Mouse (Mus musculus) limb, embryonic 11.5 days (tissue): ENCODE results near the gene Olfr65. TPM values are rescaled to one million over a fixed set of nuclear protein-coding genes. Genes with fewer than 3 reads are reported as not detected.

Experiments
- ATAC-seq: fragments of 200-750 bp; cut with Nextera tagmentation; 2 replicates; pipeline ENCODE4 v1.8.0; 2017; ENCODE audit warnings: low read depth; ENCODE audit not compliant: insufficient number of reproducible peaks, low FRiP score, low TSS enrichment
- DNase-seq: peaks from one replicate; pipeline ENCODE4 v3.0.0-alpha.2; 2015; ENCODE audit warnings: low spot score
- H3K27ac ChIP-seq: fragments of 300-500 bp; sonication (generic); replicated peaks from 2 replicates; pipeline ENCODE4 v1.5.1; 2014; ENCODE audit warnings: low read depth, mild to moderate bottlenecking, low read length
- H3K27me3 ChIP-seq: fragments of 300-500 bp; sonication (generic); 2 replicates; pipeline ENCODE4 v1.6.1; 2014; ENCODE audit warnings: mild to moderate bottlenecking, low read length, mixed read lengths; ENCODE audit not compliant: control insufficient read depth, insufficient read depth
- H3K36me3 ChIP-seq: fragments of 300-500 bp; sonication (generic); 2 replicates; pipeline ENCODE4 v1.6.1; 2014; ENCODE audit warnings: mild to moderate bottlenecking, low read length, moderate library complexity, mixed read lengths; ENCODE audit not compliant: control insufficient read depth, insufficient read depth
- H3K4me1 ChIP-seq: fragments of 300-500 bp; sonication (generic); 2 replicates; pipeline ENCODE4 v1.6.1; 2014; ENCODE audit warnings: low read length, mixed read lengths; ENCODE audit not compliant: control insufficient read depth, insufficient read depth
- H3K4me2 ChIP-seq: fragments of 300-500 bp; sonication (generic); 2 replicates; pipeline ENCODE4 v1.6.1; 2014; ENCODE audit warnings: low read depth, mild to moderate bottlenecking, moderate library complexity; ENCODE audit not compliant: severe bottlenecking
- H3K4me3 ChIP-seq: fragments of 300-500 bp; sonication (generic); 2 replicates; pipeline ENCODE4 v1.5.1; 2014; ENCODE audit warnings: low read depth, low read length
- H3K9ac ChIP-seq: fragments of 300-500 bp; sonication (generic); 2 replicates; pipeline ENCODE4 v1.6.1; 2014; ENCODE audit warnings: mild to moderate bottlenecking, low read length
- H3K9me3 ChIP-seq: fragments of 300-500 bp; sonication (generic); 2 replicates; pipeline ENCODE4 v1.6.1; 2016; ENCODE audit warnings: low read length; ENCODE audit not compliant: control insufficient read depth
- polyA plus RNA-seq: library from polyadenylated mRNA; unstranded; fragments of >200 nt; fragmentation: Nextera tagmentation; extraction: Ambion mirVana; gene quantifications from 2 replicates; pipeline ENCODE4 v1.2.1, GENCODE M21; 2014

Olfr65 gene
- polyA plus RNA-seq, 1 experiment from 2014 or later: not detected

- Histone ChIP-seq H3K4me2 (no peak within 1 kb of the TSS), H3K4me3 (no peak within 1 kb of the TSS)
- ATAC-seq: no peak
These were observed 40.9 kb downstream of the Olfr65 start, which contains the start of gene Olfr633 for GRCm38 (mm10) chr7:103944137-103944536. TSS of gene Olfr633 (plus strand) at chr7:103944437.

More at GRCm38 (mm10) chr7:103944137-103944536, 40.9 kb downstream of the Olfr65 start, which contains the start of gene Olfr633:
- H3K36me3 ChIP-seq: no peaks in the 10 kb centered on the region
- DNase-seq: no peak
- H3K4me1 ChIP-seq: no peaks in the 10 kb centered on the region
- H3K27me3 ChIP-seq: no peaks in the 10 kb centered on the region
- H3K9ac ChIP-seq: no peak within 1 kb of the TSS
- H3K9me3 ChIP-seq: no peaks in the 10 kb centered on the region
- no peak within 1 kb of the TSS for H3K27ac ChIP-seq

Other genes starting within 250 kb of the Olfr65 start
- not detected in 2 replicates for gene Olfr623, start 239.8 kb upstream of the Olfr65 start, polyA plus RNA-seq
- 0.08 and 0.10 TPM in 2 replicates for gene Olfr624, start 232.3 kb upstream of the Olfr65 start, polyA plus RNA-seq
- not detected in 2 replicates for gene Olfr625-ps1, start 220.8 kb upstream of the Olfr65 start, polyA plus RNA-seq
- not detected in 2 replicates for gene Olfr243, start 188.8 kb upstream of the Olfr65 start, polyA plus RNA-seq
- gene Olfr628, start 173.1 kb upstream of the Olfr65 start, polyA plus RNA-seq: not detected in 2 replicates
- not detected in 2 replicates for gene Olfr629, start 158.5 kb upstream of the Olfr65 start, polyA plus RNA-seq
- gene Olfr630, start 146.2 kb upstream of the Olfr65 start, polyA plus RNA-seq: not detected in 2 replicates
- gene Olfr69, start 131.9 kb upstream of the Olfr65 start, polyA plus RNA-seq: not detected in 2 replicates
- gene Olfr68, start 123.8 kb upstream of the Olfr65 start, polyA plus RNA-seq: not detected in 2 replicates
- gene Olfr67, start 111.7 kb upstream of the Olfr65 start, polyA plus RNA-seq: not detected in 2 replicates
- 518 and 565 TPM in 2 replicates for gene Hbb-bt, start 89.5 kb upstream of the Olfr65 start, polyA plus RNA-seq
- 156 and 207 TPM in 2 replicates for gene Hbb-bs, start 75.4 kb upstream of the Olfr65 start, polyA plus RNA-seq
- not detected in 2 replicates for gene Hbb-bh2, start 63.0 kb upstream of the Olfr65 start, polyA plus RNA-seq
- gene Hbb-bh1, start 60.3 kb upstream of the Olfr65 start, polyA plus RNA-seq: 1,749 and 1,831 TPM in 2 replicates
- 7,439 and 7,962 TPM in 2 replicates for gene Hbb-y, start 50.3 kb upstream of the Olfr65 start, polyA plus RNA-seq
- gene Olfr66, start 17.2 kb upstream of the Olfr65 start, polyA plus RNA-seq: not detected in 2 replicates
- gene Olfr64, start 9.0 kb upstream of the Olfr65 start, polyA plus RNA-seq: not detected in 2 replicates
- not detected in 2 replicates for gene Olfr631, start 25.3 kb downstream of the Olfr65 start, polyA plus RNA-seq
- not detected in 2 replicates for gene Olfr632, start 30.9 kb downstream of the Olfr65 start, polyA plus RNA-seq
- gene Olfr633, start 41.0 kb downstream of the Olfr65 start, polyA plus RNA-seq: not detected in 2 replicates
- not detected in 2 replicates for gene Olfr635, start 67.7 kb downstream of the Olfr65 start, polyA plus RNA-seq
- gene Olfr638, start 95.3 kb downstream of the Olfr65 start, polyA plus RNA-seq: not detected in 2 replicates
- not detected in 2 replicates for gene Olfr639, start 113.8 kb downstream of the Olfr65 start, polyA plus RNA-seq
- not detected in 2 replicates for gene Olfr640, start 122.1 kb downstream of the Olfr65 start, polyA plus RNA-seq
- gene Olfr641, start 132.0 kb downstream of the Olfr65 start, polyA plus RNA-seq: not detected in 2 replicates
- gene Olfr642, start 149.2 kb downstream of the Olfr65 start, polyA plus RNA-seq: not detected in 2 replicates
- not detected in 2 replicates for gene 4930516K23Rik, start 158.0 kb downstream of the Olfr65 start, polyA plus RNA-seq
- gene Olfr644, start 168.4 kb downstream of the Olfr65 start, polyA plus RNA-seq: not detected in 2 replicates
- not detected in 2 replicates for gene Olfr645, start 182.0 kb downstream of the Olfr65 start, polyA plus RNA-seq
- not detected in 2 replicates for gene Olfr646, start 201.4 kb downstream of the Olfr65 start, polyA plus RNA-seq
- not detected in 2 replicates for gene Ubqln5, start 226.3 kb downstream of the Olfr65 start, polyA plus RNA-seq
- not detected in 2 replicates for gene Olfr643, start 233.9 kb downstream of the Olfr65 start, polyA plus RNA-seq
- not detected in 2 replicates for gene Ubqln3, start 239.8 kb downstream of the Olfr65 start, polyA plus RNA-seq
- not detected in 2 replicates for gene Ubqlnl, start 247.1 kb downstream of the Olfr65 start, polyA plus RNA-seq